Mouse (Mus musculus): Measurements from ENCODE around the gene Scaf1. TPM values are rescaled to one million over a fixed set of nuclear protein-coding genes. Genes with fewer than 3 reads are reported as not detected.

Scaf1 gene
- total and polyA plus RNA-seq, 3 experiments = 17.7 to 81.5 (median 34.4) TPM

DNA sequence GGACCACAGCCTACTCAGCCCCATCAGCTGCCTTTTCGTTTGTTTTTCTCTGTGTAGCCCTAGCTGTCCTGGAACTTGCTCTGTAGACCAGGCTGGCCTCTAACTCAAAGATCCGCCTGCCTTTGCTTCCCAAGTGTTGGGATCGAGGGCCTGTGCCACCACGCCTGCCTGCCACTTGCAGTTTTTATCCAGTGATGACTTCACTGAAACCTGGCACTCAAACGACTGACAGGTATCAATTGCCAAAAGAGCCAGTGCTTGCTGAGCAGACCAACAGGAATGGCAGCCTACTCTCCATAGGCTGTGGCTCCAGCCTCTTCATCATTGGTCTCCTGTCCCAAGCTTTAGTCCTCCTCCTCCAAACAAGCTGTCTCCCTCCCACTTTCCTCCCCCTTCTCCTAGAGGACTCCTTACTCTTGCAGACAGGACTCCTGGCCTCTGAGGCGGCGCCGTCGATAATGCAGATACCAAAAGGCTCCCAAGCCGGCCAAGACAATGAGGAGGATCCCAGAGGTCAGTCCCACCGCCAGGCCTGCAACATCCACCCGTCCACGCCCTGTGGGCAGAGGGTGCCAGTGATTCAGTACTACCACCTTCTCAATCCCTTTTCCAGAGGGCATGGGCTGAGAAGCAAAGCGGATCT lies 40.3 kb upstream of the Scaf1 start:
- Histone ChIP-seq H3K4me3 (ENCODE audit: control insufficient read depth in 1 of 2, insufficient read depth in 1 of 2, low read depth in 2 of 2, low read length in 2 of 2) (no peak overlapping the region), H3K27ac (ENCODE audit: control insufficient read depth, low read depth, low read length) (no peak overlapping the region), H3K4me1 (ENCODE audit: control insufficient read depth in 1 of 2, insufficient read depth in 2 of 2, low read length in 2 of 2) (peaks cover 5 to 16% of the 10 kb centered on the region in 2 experiments; a peak in 3 of 4 replicates), H3K9me3 (replicated peaks; ENCODE audit: insufficient read depth, low read length) (no peaks in the 10 kb centered on the region), H3K36me3 (ENCODE audit: control insufficient read depth in 1 of 2, insufficient read depth in 2 of 2, low read length in 2 of 2) (peaks cover 0 to 6% of the 10 kb centered on the region in 2 experiments; a peak in 2 of 4 replicates), H3K27me3 (ENCODE audit: control insufficient read depth in 1 of 2, insufficient read depth in 2 of 2, low read length in 2 of 2) (no peaks in the 10 kb centered on the region), H3K79me2 (ENCODE audit: control insufficient read depth, insufficient read depth, low read length, poor library complexity) (peaks cover 20% of the 10 kb centered on the region), H3K9ac (ENCODE audit: control insufficient read depth, low read depth, low read length, poor library complexity, severe bottlenecking) (no peak overlapping the region)
- TF ChIP-seq CHD1 (IDR thresholded peaks at IDR 0.05; ENCODE audit: low read depth, low read length) = no peak
- TF ChIP-seq TCF12 (IDR thresholded peaks at IDR 0.05; ENCODE audit: low read depth, low read length) = no peak
- no peak for TF ChIP-seq POLR2AphosphoS5 (IDR thresholded peaks at IDR 0.05; ENCODE audit: borderline replicate concordance, low read depth, low read length)
- TF ChIP-seq ZC3H11A (IDR thresholded peaks at IDR 0.05; ENCODE audit: low read depth, low read length) = no peak
- TF ChIP-seq MAX (IDR thresholded peaks at IDR 0.05; ENCODE audit: low read length) = no peak
- no peak for TF ChIP-seq HCFC1 (IDR thresholded peaks at IDR 0.05; ENCODE audit: low read depth, low read length)
- TF ChIP-seq CTCF (IDR thresholded peaks at IDR 0.05 in 2 of 3, conservative IDR thresholded peaks at IDR 0.05 in 1 of 3; ENCODE audit: control insufficient read depth in 1 of 3, insufficient read depth in 1 of 3, low read depth in 2 of 3, low read length in 3 of 3, poor library complexity in 1 of 3, severe bottlenecking in 1 of 3) = no peak
- no peak for TF ChIP-seq USF1 (IDR thresholded peaks at IDR 0.05; ENCODE audit: low read depth, low read length)
- no peak for TF ChIP-seq GATA1 (IDR thresholded peaks at IDR 0.05; ENCODE audit: low read depth, low read length)
- TF ChIP-seq ZKSCAN1 (IDR thresholded peaks at IDR 0.05; ENCODE audit: low read depth, low read length) = no peak
- no peak for TF ChIP-seq UBTF (IDR thresholded peaks at IDR 0.05; ENCODE audit: borderline replicate concordance, insufficient read depth, low read depth, low read length)
- TF ChIP-seq MXI1 (IDR thresholded peaks at IDR 0.05; ENCODE audit: low read depth, low read length) = no peak
- TF ChIP-seq TAL1 (IDR thresholded peaks at IDR 0.05; ENCODE audit: low read length) = no peak
- no peak for TF ChIP-seq MAZ (IDR thresholded peaks at IDR 0.05; ENCODE audit: low read depth, low read length)
- no peak for TF ChIP-seq TBP (IDR thresholded peaks at IDR 0.05; ENCODE audit: low read depth, low read length)
- TF ChIP-seq JUND (IDR thresholded peaks at IDR 0.05; ENCODE audit: low read depth, low read length) = no peak
- TF ChIP-seq NELFE (IDR thresholded peaks at IDR 0.05; ENCODE audit: low read depth, low read length) = no peak
- TF ChIP-seq CHD2 (IDR thresholded peaks at IDR 0.05; ENCODE audit: low read length) = no peak
- no peak for DNase-seq (ENCODE audit: low read depth, low spot score)

DNA sequence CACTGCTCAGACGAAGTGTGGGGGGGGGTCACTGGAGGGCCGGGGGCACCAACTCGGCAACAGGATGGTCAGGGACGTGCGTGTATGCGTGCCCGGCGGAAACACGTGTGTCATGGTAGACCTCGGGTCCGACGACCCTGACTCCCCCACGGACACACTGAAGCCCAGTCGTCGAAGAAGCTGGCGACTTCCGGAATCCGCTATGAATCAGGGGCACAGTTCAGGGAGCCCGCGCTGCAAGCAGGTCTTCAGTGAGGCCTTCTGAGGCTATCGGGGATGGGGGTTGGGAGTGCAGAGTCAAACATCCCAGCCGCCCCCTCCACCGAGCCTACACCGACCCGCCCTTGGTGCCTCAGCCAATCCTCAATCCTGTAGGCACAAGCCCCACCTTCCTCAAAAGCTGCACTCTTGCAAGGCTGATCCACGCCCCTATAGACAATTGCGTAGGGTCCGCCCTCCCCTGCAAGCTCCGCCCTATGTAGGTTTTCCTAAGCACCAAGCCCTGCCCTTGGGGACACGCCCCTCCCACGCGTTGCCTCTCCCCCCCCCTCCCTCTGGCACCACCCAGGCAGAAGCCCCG lies 37.9 kb upstream of the Scaf1 start:
- peaks cover 25% of the 10 kb centered on the region for H3K79me2 ChIP-seq (ENCODE audit: control insufficient read depth, insufficient read depth, low read length, poor library complexity)
- no peaks in the 10 kb centered on the region for H3K27me3 ChIP-seq (ENCODE audit: control insufficient read depth in 1 of 2, insufficient read depth in 2 of 2, low read length in 2 of 2)
- DNase-seq (ENCODE audit: low read depth, low spot score) = peak; percentile 100
- peaks cover 0 to 5% of the 10 kb centered on the region in 2 experiments; a peak in 2 of 4 replicates for H3K36me3 ChIP-seq (ENCODE audit: control insufficient read depth in 1 of 2, insufficient read depth in 2 of 2, low read length in 2 of 2)
- no peaks in the 10 kb centered on the region for H3K9me3 ChIP-seq (replicated peaks; ENCODE audit: insufficient read depth, low read length)
- H3K4me1 ChIP-seq (ENCODE audit: control insufficient read depth in 1 of 2, insufficient read depth in 2 of 2, low read length in 2 of 2) = peaks cover 3 to 15% of the 10 kb centered on the region in 2 experiments; a peak in 3 of 4 replicates
- peak overlapping the region; percentile 77 for H3K9ac ChIP-seq (ENCODE audit: control insufficient read depth, low read depth, low read length, poor library complexity, severe bottlenecking)
- H3K4me3 ChIP-seq (ENCODE audit: control insufficient read depth in 1 of 2, insufficient read depth in 1 of 2, low read depth in 2 of 2, low read length in 2 of 2) = peak overlapping the region; percentile 52 to 81
- peak overlapping the region; percentile 84 for H3K27ac ChIP-seq (ENCODE audit: control insufficient read depth, low read depth, low read length)
- TF ChIP-seq RCOR1 (IDR thresholded peaks at IDR 0.05; ENCODE audit: low read depth, low read length) (no peak; the same call in 1 of the 2 replicates), UBTF (IDR thresholded peaks at IDR 0.05; ENCODE audit: borderline replicate concordance, insufficient read depth, low read depth, low read length) (no peak), GABPA (IDR thresholded peaks at IDR 0.05; ENCODE audit: low read depth, low read length) (no peak), MAFK (IDR thresholded peaks at IDR 0.05; ENCODE audit: borderline replicate concordance, low read depth, low read length) (no peak), CHD1 (IDR thresholded peaks at IDR 0.05; ENCODE audit: low read depth, low read length) (no peak), MAX (IDR thresholded peaks at IDR 0.05; ENCODE audit: low read length) (peak; percentile 66; the same call in 1 of the 2 replicates), MXI1 (IDR thresholded peaks at IDR 0.05; ENCODE audit: low read depth, low read length) (no peak; the same call in none of the 2 replicates), TBP (IDR thresholded peaks at IDR 0.05; ENCODE audit: low read depth, low read length) (peak; percentile 93), HCFC1 (IDR thresholded peaks at IDR 0.05; ENCODE audit: low read depth, low read length) (peak; percentile 81), MYB (IDR thresholded peaks at IDR 0.05; ENCODE audit: low read depth, low read length) (no peak), POLR2AphosphoS5 (IDR thresholded peaks at IDR 0.05; ENCODE audit: borderline replicate concordance, low read depth, low read length) (no peak), GATA1 (IDR thresholded peaks at IDR 0.05; ENCODE audit: low read depth, low read length) (no peak), ZNF384 (IDR thresholded peaks at IDR 0.05; ENCODE audit: low read depth, low read length) (peak; percentile 68), NRF1 (IDR thresholded peaks at IDR 0.05; ENCODE audit: insufficient read depth, low read depth, low read length, poor library complexity, severe bottlenecking) (0 out of 2 replicates have a peak, but pooled peaks have one; percentile 42), E2F4 (IDR thresholded peaks at IDR 0.05; ENCODE audit: borderline replicate concordance, low read depth, low read length) (0 out of 2 replicates have a peak, but pooled peaks have one; percentile 71), CTCF (IDR thresholded peaks at IDR 0.05 in 2 of 3, conservative IDR thresholded peaks at IDR 0.05 in 1 of 3; ENCODE audit: control insufficient read depth in 1 of 3, insufficient read depth in 1 of 3, low read depth in 2 of 3, low read length in 3 of 3, poor library complexity in 1 of 3, severe bottlenecking in 1 of 3) (no peak), NELFE (IDR thresholded peaks at IDR 0.05; ENCODE audit: low read depth, low read length) (peak; percentile 94), MYC (IDR thresholded peaks at IDR 0.05; ENCODE audit: low read depth, low read length) (peak; percentile 14; the same call in 1 of the 2 replicates), ELF1 (IDR thresholded peaks at IDR 0.05; ENCODE audit: low read depth, low read length) (peak; percentile 88)

Data from MEL (cell line).